Mouse (Mus musculus) embryonic fibroblast, embryonic 13.5 days (primary cell): ENCODE measurements around the gene 9930111J21Rik2. TPM values are rescaled to one million over a fixed set of nuclear protein-coding genes. Genes with fewer than 3 reads are reported as not detected.
"Not testable (repeated sequence)": the region's sequence is repeated elsewhere in the genome, so short reads cannot be mapped to it uniquely, and the experiment has no call there.

Experiments
- H3K27ac ChIP-seq: 2 replicates; pipeline ENCODE4 v1.5.1; 2012; ENCODE audit warnings: low read length, control low read depth, inconsistent platforms; ENCODE audit not compliant: insufficient read depth
- H3K4me1 ChIP-seq: 2 replicates; pipeline ENCODE4 v1.6.1; 2011; ENCODE audit warnings: low read length; ENCODE audit not compliant: control insufficient read depth, insufficient read depth
- H3K4me3 ChIP-seq: 2 replicates; pipeline ENCODE4 v1.5.1; 2011; ENCODE audit warnings: mild to moderate bottlenecking, control low read depth, low read length; ENCODE audit not compliant: insufficient read depth
- polyA plus RNA-seq: library from polyadenylated mRNA; stranded (reverse); fragments of >200 nt; gene quantifications from 2 replicates; pipeline ENCODE4 v1.2.4, GENCODE M21; 2011; ENCODE audit warnings: low read depth; ENCODE audit not compliant: missing spikeins, insufficient read length

The 9930111J21Rik2 gene
- polyA plus RNA-seq, 1 experiment, result 2.4 TPM

GRCm38 (mm10) chr11:48991740-48992520, 59.1 kb downstream of the 9930111J21Rik2 start, which contains the start of gene Gm12185:
Gm12185 (minus strand) TSS chr11:48992226.
- not testable (repeated sequence) for H3K27ac ChIP-seq, H3K4me3 ChIP-seq, H3K4me1 ChIP-seq

- H3K4me1 ChIP-seq, H3K4me3 ChIP-seq, H3K27ac ChIP-seq: not testable (repeated sequence)
Observed at GRCm38 (mm10) chr11:48989981-48990380, 61.1 kb downstream of the 9930111J21Rik2 start.

GRCm38 (mm10) chr11:48988219-48988618, 62.8 kb downstream of the 9930111J21Rik2 start:
- H3K4me1 ChIP-seq, H3K4me3 ChIP-seq, H3K27ac ChIP-seq: not testable (repeated sequence)

GRCm38 (mm10) chr11:48982848-48983247, 68.2 kb downstream of the 9930111J21Rik2 start:
- not testable (repeated sequence) for H3K4me3 ChIP-seq, H3K4me1 ChIP-seq, H3K27ac ChIP-seq

- H3K4me1 ChIP-seq, H3K27ac ChIP-seq, H3K4me3 ChIP-seq: not testable (repeated sequence)
Observed at GRCm38 (mm10) chr11:48980052-48980451, 71.0 kb downstream of the 9930111J21Rik2 start.

- H3K4me3 ChIP-seq, H3K27ac ChIP-seq, H3K4me1 ChIP-seq: not testable (repeated sequence)
Observed at GRCm38 (mm10) chr11:48979251-48979650, 71.8 kb downstream of the 9930111J21Rik2 start, which contains the start of gene 9930111J21Rik1. 9930111J21Rik1 (minus strand) TSS chr11:48979398.

GRCm38 (mm10) chr11:48978240-48978939, 72.7 kb downstream of the 9930111J21Rik2 start, which contains the start of gene Olfr56:
Olfr56 (plus strand) TSS chr11:48978889.
- not testable (repeated sequence) for H3K27ac ChIP-seq, H3K4me3 ChIP-seq, H3K4me1 ChIP-seq

- not testable (repeated sequence) for H3K4me3 ChIP-seq, H3K4me1 ChIP-seq, H3K27ac ChIP-seq
Observed at GRCm38 (mm10) chr11:48974686-48975085, 76.4 kb downstream of the 9930111J21Rik2 start.

Other genes with a start within 250 kb of the 9930111J21Rik2 start
- gene Trim41, start 233.9 kb downstream of the 9930111J21Rik2 start, polyA plus RNA-seq, result 27.2 and 40.7 TPM in 2 replicates
- 16.0 and 19.1 TPM in 2 replicates for gene Trim7, start 225.1 kb downstream of the 9930111J21Rik2 start, polyA plus RNA-seq
- 40.5 and 61.2 TPM in 2 replicates for gene Gm12184, start 224.6 kb downstream of the 9930111J21Rik2 start, polyA plus RNA-seq
- gene Irgm1, start 179.6 kb downstream of the 9930111J21Rik2 start, polyA plus RNA-seq, result 36.5 and 61.8 TPM in 2 replicates
- gene Gm5431, start 149.0 kb downstream of the 9930111J21Rik2 start, polyA plus RNA-seq, result not detected in 2 replicates
- 19.5 and 24.3 TPM in 2 replicates for gene Psme2b, start 105.1 kb downstream of the 9930111J21Rik2 start, polyA plus RNA-seq
- 0.18 and 0.79 TPM in 2 replicates for gene Olfr56, start 72.4 kb downstream of the 9930111J21Rik2 start, polyA plus RNA-seq
- 1.5 and 3.4 TPM in 2 replicates for gene 9930111J21Rik1, start 71.8 kb downstream of the 9930111J21Rik2 start, polyA plus RNA-seq
- 0.25 and 0.55 TPM in 2 replicates for gene Gm12185, start 59.0 kb downstream of the 9930111J21Rik2 start, polyA plus RNA-seq
- gene Tgtp1, start 57.1 kb downstream of the 9930111J21Rik2 start, polyA plus RNA-seq, result 1.7 and 3.1 TPM in 2 replicates
- 6.4 and 6.5 TPM in 2 replicates for gene Tgtp2, start 13.0 kb upstream of the 9930111J21Rik2 start, polyA plus RNA-seq
- gene Ifi47, start 25.3 kb upstream of the 9930111J21Rik2 start, polyA plus RNA-seq, result 4.8 and 7.6 TPM in 2 replicates
- gene Olfr1396, start 63.6 kb upstream of the 9930111J21Rik2 start, polyA plus RNA-seq, result not detected in 2 replicates
- not detected in 2 replicates for gene Olfr1395, start 91.0 kb upstream of the 9930111J21Rik2 start, polyA plus RNA-seq
- gene Olfr1394, start 103.1 kb upstream of the 9930111J21Rik2 start, polyA plus RNA-seq, result not detected in 2 replicates
- gene Btnl9, start 135.9 kb upstream of the 9930111J21Rik2 start, polyA plus RNA-seq, result not detected in 2 replicates
- 48.0 and 66.0 TPM in 2 replicates for gene Zfp62, start 152.1 kb upstream of the 9930111J21Rik2 start, polyA plus RNA-seq
- gene Mgat1, start 192.9 kb upstream of the 9930111J21Rik2 start, polyA plus RNA-seq, result 79.0 and 92.6 TPM in 2 replicates
- gene Olfr1393, start 227.1 kb upstream of the 9930111J21Rik2 start, polyA plus RNA-seq, result 0.23 TPM in 1 of 2 replicates, not detected in the other
- not detected in 2 replicates for gene Olfr1392, start 234.0 kb upstream of the 9930111J21Rik2 start, polyA plus RNA-seq